Mouse (Mus musculus): Measurements from ENCODE around the gene Tnr. TPM values are rescaled to one million over a fixed set of nuclear protein-coding genes. Genes with fewer than 3 reads are reported as not detected.
A peak's percentile ranks its signal among the peaks of the same experiment; 100 is the strongest.

Tnr gene
- polyA plus RNA-seq, 1 experiment from 2014 or later, result 4.2 TPM

- no peak overlapping the region for H3K4me2 ChIP-seq (replicated peaks)
- DNase-seq (ENCODE audit: low spot score) (no peak), ATAC-seq (ENCODE audit: low FRiP score) (peak; percentile 72; the same call in 1 of the 2 replicates)
- WGBS, result 36% methylated on average over 7 of the region's 7 CpGs
- peak overlapping the region; percentile 32 for H3K27ac ChIP-seq
- H3K36me3 ChIP-seq (replicated peaks; ENCODE audit: control insufficient read depth, insufficient read depth), result no peaks in the 10 kb centered on the region
- no peak overlapping the region for H3K9ac ChIP-seq
- no peaks in the 10 kb centered on the region for H3K27me3 ChIP-seq (ENCODE audit: control insufficient read depth, insufficient read depth, low read length)
- peaks cover 12% of the 10 kb centered on the region; the same call in 1 of the 2 replicates for H3K4me1 ChIP-seq (replicated peaks; ENCODE audit: control insufficient read depth, insufficient read depth, low read length)
- H3K9me3 ChIP-seq (ENCODE audit: control insufficient read depth, low read length), result no peaks in the 10 kb centered on the region
- no peak overlapping the region for H3K4me3 ChIP-seq (replicated peaks; ENCODE audit: low read length)
Observed at GRCm38 (mm10) chr1:159901366-159902119, 378.0 kb downstream of the Tnr start.

- no peaks in the 10 kb centered on the region for H3K9me3 ChIP-seq (ENCODE audit: control insufficient read depth, low read length)
- H3K9ac ChIP-seq, result no peak overlapping the region
- ATAC-seq (ENCODE audit: low FRiP score) (no peak), DNase-seq (ENCODE audit: low spot score) (no peak)
- no peaks in the 10 kb centered on the region for H3K36me3 ChIP-seq (replicated peaks; ENCODE audit: control insufficient read depth, insufficient read depth)
- no peak overlapping the region for H3K4me2 ChIP-seq (replicated peaks)
- no peak overlapping the region for H3K4me3 ChIP-seq (replicated peaks; ENCODE audit: low read length)
- H3K4me1 ChIP-seq (replicated peaks; ENCODE audit: control insufficient read depth, insufficient read depth, low read length), result peaks cover 12% of the 10 kb centered on the region; the same call in 1 of the 2 replicates
- H3K27me3 ChIP-seq (ENCODE audit: control insufficient read depth, insufficient read depth, low read length), result no peaks in the 10 kb centered on the region
- WGBS, result 82% methylated on average over 4 of the region's 4 CpGs
- H3K27ac ChIP-seq, result no peak overlapping the region
Observed at GRCm38 (mm10) chr1:159902120-159902497, 378.5 kb downstream of the Tnr start.

- H3K27me3 ChIP-seq (ENCODE audit: control insufficient read depth, insufficient read depth, low read length), result no peaks in the 10 kb centered on the region
- H3K4me1 ChIP-seq (replicated peaks; ENCODE audit: control insufficient read depth, insufficient read depth, low read length), result no peaks in the 10 kb centered on the region
- H3K36me3 ChIP-seq (replicated peaks; ENCODE audit: control insufficient read depth, insufficient read depth), result no peaks in the 10 kb centered on the region
- H3K4me3 ChIP-seq (replicated peaks; ENCODE audit: low read length), result no peak overlapping the region
- no peaks in the 10 kb centered on the region for H3K9me3 ChIP-seq (ENCODE audit: control insufficient read depth, low read length)
- WGBS, result 50% methylated on average over 5 of the region's 5 CpGs
- H3K27ac ChIP-seq, result no peak overlapping the region
- H3K9ac ChIP-seq, result no peak overlapping the region
- DNase-seq (ENCODE audit: low spot score), result no peak
- no peak for ATAC-seq (ENCODE audit: low FRiP score)
- no peak overlapping the region for H3K4me2 ChIP-seq (replicated peaks)
Observed at GRCm38 (mm10) chr1:159911006-159911405, 387.4 kb downstream of the Tnr start.

- no peak overlapping the region for H3K4me3 ChIP-seq (replicated peaks; ENCODE audit: low read length)
- no peaks in the 10 kb centered on the region for H3K9me3 ChIP-seq (ENCODE audit: control insufficient read depth, low read length)
- no peaks in the 10 kb centered on the region for H3K27me3 ChIP-seq (ENCODE audit: control insufficient read depth, insufficient read depth, low read length)
- H3K9ac ChIP-seq, result no peak overlapping the region
- no peak overlapping the region for H3K27ac ChIP-seq
- no peaks in the 10 kb centered on the region for H3K4me1 ChIP-seq (replicated peaks; ENCODE audit: control insufficient read depth, insufficient read depth, low read length)
- ATAC-seq (ENCODE audit: low FRiP score) (no peak; the same call in 1 of the 2 replicates), DNase-seq (ENCODE audit: low spot score) (no peak)
- H3K36me3 ChIP-seq (replicated peaks; ENCODE audit: control insufficient read depth, insufficient read depth), result no peaks in the 10 kb centered on the region
- H3K4me2 ChIP-seq (replicated peaks), result no peak overlapping the region
Observed at GRCm38 (mm10) chr1:159914726-159915125, 391.2 kb downstream of the Tnr start.

GRCm38 (mm10) chr1:159920571-159920970, 397.0 kb downstream of the Tnr start:
- Histone ChIP-seq H3K27me3 (ENCODE audit: control insufficient read depth, insufficient read depth, low read length) (no peaks in the 10 kb centered on the region), H3K9ac (no peak overlapping the region), H3K36me3 (replicated peaks; ENCODE audit: control insufficient read depth, insufficient read depth) (no peaks in the 10 kb centered on the region), H3K4me1 (replicated peaks; ENCODE audit: control insufficient read depth, insufficient read depth, low read length) (no peaks in the 10 kb centered on the region), H3K27ac (no peak overlapping the region), H3K4me2 (replicated peaks) (no peak overlapping the region), H3K9me3 (ENCODE audit: control insufficient read depth, low read length) (no peaks in the 10 kb centered on the region), H3K4me3 (replicated peaks; ENCODE audit: low read length) (no peak overlapping the region)
- ATAC-seq (ENCODE audit: low FRiP score) (no peak), DNase-seq (ENCODE audit: low spot score) (no peak)
- 88% methylated on average over 2 of the region's 2 CpGs for WGBS

- Histone ChIP-seq H3K27ac (no peak overlapping the region), H3K4me2 (replicated peaks) (no peak overlapping the region), H3K27me3 (ENCODE audit: control insufficient read depth, insufficient read depth, low read length) (no peaks in the 10 kb centered on the region), H3K4me3 (replicated peaks; ENCODE audit: low read length) (no peak overlapping the region), H3K36me3 (replicated peaks; ENCODE audit: control insufficient read depth, insufficient read depth) (no peaks in the 10 kb centered on the region), H3K9me3 (ENCODE audit: control insufficient read depth, low read length) (no peaks in the 10 kb centered on the region), H3K9ac (no peak overlapping the region), H3K4me1 (replicated peaks; ENCODE audit: control insufficient read depth, insufficient read depth, low read length) (no peaks in the 10 kb centered on the region)
- no peak for DNase-seq (ENCODE audit: low spot score)
- ATAC-seq (ENCODE audit: low FRiP score), result no peak
- 94% methylated on average over 7 of the region's 7 CpGs for WGBS
Observed at GRCm38 (mm10) chr1:159923010-159923409, 399.4 kb downstream of the Tnr start.

GRCm38 (mm10) chr1:159924105-159924504, 400.5 kb downstream of the Tnr start:
- no peaks in the 10 kb centered on the region for H3K36me3 ChIP-seq (replicated peaks; ENCODE audit: control insufficient read depth, insufficient read depth)
- H3K4me1 ChIP-seq (replicated peaks; ENCODE audit: control insufficient read depth, insufficient read depth, low read length), result no peaks in the 10 kb centered on the region
- DNase-seq (ENCODE audit: low spot score) (no peak), ATAC-seq (ENCODE audit: low FRiP score) (no peak)
- 88% methylated on average over 4 of the region's 4 CpGs for WGBS
- no peaks in the 10 kb centered on the region for H3K27me3 ChIP-seq (ENCODE audit: control insufficient read depth, insufficient read depth, low read length)
- no peak overlapping the region for H3K9ac ChIP-seq
- H3K27ac ChIP-seq, result no peak overlapping the region
- no peaks in the 10 kb centered on the region for H3K9me3 ChIP-seq (ENCODE audit: control insufficient read depth, low read length)
- H3K4me2 ChIP-seq (replicated peaks), result no peak overlapping the region
- H3K4me3 ChIP-seq (replicated peaks; ENCODE audit: low read length), result no peak overlapping the region

- Histone ChIP-seq H3K27ac (no peak overlapping the region), H3K4me1 (replicated peaks; ENCODE audit: control insufficient read depth, insufficient read depth, low read length) (no peaks in the 10 kb centered on the region), H3K4me3 (replicated peaks; ENCODE audit: low read length) (no peak overlapping the region), H3K27me3 (ENCODE audit: control insufficient read depth, insufficient read depth, low read length) (no peaks in the 10 kb centered on the region), H3K4me2 (replicated peaks) (no peak overlapping the region), H3K9ac (no peak overlapping the region), H3K9me3 (ENCODE audit: control insufficient read depth, low read length) (no peaks in the 10 kb centered on the region), H3K36me3 (replicated peaks; ENCODE audit: control insufficient read depth, insufficient read depth) (no peaks in the 10 kb centered on the region)
- 83% methylated on average over 5 of the region's 5 CpGs for WGBS
- ATAC-seq (ENCODE audit: low FRiP score) (no peak), DNase-seq (ENCODE audit: low spot score) (no peak)
Observed at GRCm38 (mm10) chr1:159924684-159925083, 401.1 kb downstream of the Tnr start.

- Histone ChIP-seq H3K9ac (no peak overlapping the region), H3K27ac (no peak overlapping the region), H3K27me3 (ENCODE audit: control insufficient read depth, insufficient read depth, low read length) (no peaks in the 10 kb centered on the region), H3K4me3 (replicated peaks; ENCODE audit: low read length) (no peak overlapping the region), H3K36me3 (replicated peaks; ENCODE audit: control insufficient read depth, insufficient read depth) (no peaks in the 10 kb centered on the region), H3K4me2 (replicated peaks) (no peak overlapping the region), H3K9me3 (ENCODE audit: control insufficient read depth, low read length) (no peaks in the 10 kb centered on the region), H3K4me1 (replicated peaks; ENCODE audit: control insufficient read depth, insufficient read depth, low read length) (no peaks in the 10 kb centered on the region)
- ATAC-seq (ENCODE audit: low FRiP score) (no peak), DNase-seq (ENCODE audit: low spot score) (no peak)
- 87% methylated on average over 9 of the region's 9 CpGs for WGBS
Observed at GRCm38 (mm10) chr1:159928681-159929335, 405.2 kb downstream of the Tnr start.
